Mouse (Mus musculus) heart, embryonic 14.5 days (tissue): Measurements from ENCODE around the gene Cyp11a1. TPM values are rescaled to one million over a fixed set of nuclear protein-coding genes. Genes with fewer than 3 reads are reported as not detected.

Source experiments
- ATAC-seq: fragments of 200-750 bp; cut with Nextera tagmentation; 2 replicates; pipeline ENCODE4 v1.8.0; 2017; ENCODE audit warnings: low read depth, moderate TSS enrichment; ENCODE audit not compliant: insufficient number of reproducible peaks, insufficient read depth, low FRiP score
- H3K27ac ChIP-seq, 2 experiments: fragments of 200-500 bp in 1 of 2; fragments of 300-500 bp in 1 of 2; sonication (generic) in 1 of 2; replicated peaks in 1 of 2; 2 replicates each; pipeline ENCODE4 v1.5.1; 2012 to 2014; ENCODE audit warnings: low read depth in 2 of 2, low read length in 2 of 2, control low read depth in 1 of 2, mild to moderate bottlenecking in 1 of 2, mixed read lengths in 1 of 2; ENCODE audit not compliant: control insufficient read depth in 1 of 2, insufficient read depth in 1 of 2
- H3K27me3 ChIP-seq: fragments of 300-500 bp; sonication (generic); 2 replicates; pipeline ENCODE4 v1.6.1; 2014; ENCODE audit warnings: mild to moderate bottlenecking, low read length, control low read depth; ENCODE audit not compliant: control insufficient read depth, insufficient read depth
- H3K36me3 ChIP-seq: fragments of 300-500 bp; sonication (generic); 2 replicates; pipeline ENCODE4 v1.6.1; 2014; ENCODE audit warnings: mild to moderate bottlenecking, control low read depth, low read length, mixed read lengths; ENCODE audit not compliant: control insufficient read depth, insufficient read depth
- H3K4me1 ChIP-seq, 2 experiments: fragments of 200-500 bp in 1 of 2; fragments of 300-500 bp in 1 of 2; sonication (generic) in 1 of 2; 2 replicates each; pipeline ENCODE4 v1.6.1; 2012 to 2014; ENCODE audit warnings: low read length in 2 of 2, control low read depth in 1 of 2, mixed read lengths in 1 of 2; ENCODE audit not compliant: control insufficient read depth in 2 of 2, insufficient read depth in 2 of 2
- H3K4me2 ChIP-seq: fragments of 300-500 bp; sonication (generic); 2 replicates; pipeline ENCODE4 v1.6.1; 2014; ENCODE audit warnings: mild to moderate bottlenecking, low read length
- H3K4me3 ChIP-seq, 2 experiments: fragments of 200-500 bp in 1 of 2; fragments of 300-500 bp in 1 of 2; sonication (generic) in 1 of 2; 2 replicates each; pipeline ENCODE4 v1.5.1; 2012 to 2014; ENCODE audit warnings: low read length in 2 of 2, mild to moderate bottlenecking in 2 of 2, control low read depth in 1 of 2, low read depth in 1 of 2, moderate library complexity in 1 of 2; ENCODE audit not compliant: control insufficient read depth in 1 of 2, insufficient read depth in 1 of 2
- H3K9ac ChIP-seq: fragments of 300-500 bp; sonication (generic); 2 replicates; pipeline ENCODE4 v1.6.1; 2014; ENCODE audit warnings: mild to moderate bottlenecking, low read length
- H3K9me3 ChIP-seq: fragments of 300-500 bp; sonication (generic); 2 replicates; pipeline ENCODE4 v1.6.1; 2016; ENCODE audit warnings: low read length, control low read depth; ENCODE audit not compliant: control insufficient read depth
- WGBS: fragments of 180-500 bp; shearing (Covaris S2); extraction: QIAGEN DNeasy Blood & Tissue Kit; methylation state at CpG from one replicate; pipeline ENCODE4 v1.1.7; 2014; 5-methylcytosine and 5-hydroxymethylcytosine counted together
- polyA plus RNA-seq: library from polyadenylated mRNA; unstranded; fragments of >200 nt; fragmentation: Nextera tagmentation; extraction: Ambion mirVana; gene quantifications from 2 replicates; pipeline ENCODE4 v1.2.1, GENCODE M21; 2014

Cyp11a1 gene
- polyA plus RNA-seq, 1 experiment from 2014 or later: 0.27 TPM

- Histone ChIP-seq H3K9ac (no peak overlapping the region), H3K27me3 (no peaks in the 10 kb centered on the region), H3K4me2 (no peak overlapping the region), H3K27ac (no peak overlapping the region), H3K4me1 (peaks cover 8 to 15% of the 10 kb centered on the region in 2 experiments), H3K4me3 (no peak overlapping the region), H3K36me3 (no peaks in the 10 kb centered on the region), H3K9me3 (no peaks in the 10 kb centered on the region)
- 62% methylated on average over 2 of the region's 2 CpGs for WGBS
- no peak for ATAC-seq
Observed at GRCm38 (mm10) chr9:58012486-58012885, 6.3 kb downstream of the Cyp11a1 start.

- 46% methylated on average over 2 of the region's 2 CpGs for WGBS
- Histone ChIP-seq H3K4me2 (no peak overlapping the region), H3K9me3 (no peaks in the 10 kb centered on the region), H3K27ac (no peak overlapping the region), H3K27me3 (no peaks in the 10 kb centered on the region), H3K4me1 (peaks cover 8 to 15% of the 10 kb centered on the region in 2 experiments), H3K4me3 (no peak overlapping the region), H3K9ac (no peak overlapping the region), H3K36me3 (no peaks in the 10 kb centered on the region)
- no peak for ATAC-seq
Observed at GRCm38 (mm10) chr9:58012935-58013334, 6.7 kb downstream of the Cyp11a1 start.

- 54% methylated on average over 8 of the region's 8 CpGs for WGBS
- H3K9ac ChIP-seq: no peak overlapping the region
- H3K4me3 ChIP-seq: no peak overlapping the region
- ATAC-seq: no peak
- no peaks in the 10 kb centered on the region for H3K36me3 ChIP-seq
- H3K9me3 ChIP-seq: no peaks in the 10 kb centered on the region
- no peaks in the 10 kb centered on the region for H3K27me3 ChIP-seq
- no peak overlapping the region for H3K27ac ChIP-seq
- H3K4me2 ChIP-seq: no peak overlapping the region
- peaks cover under 1 to 4% of the 10 kb centered on the region in 2 experiments; a peak in 3 of 4 replicates for H3K4me1 ChIP-seq
Observed at GRCm38 (mm10) chr9:58014393-58015160, 8.4 kb downstream of the Cyp11a1 start.

GRCm38 (mm10) chr9:58015856-58016255 is 9.6 kb downstream of the Cyp11a1 start:
- Histone ChIP-seq H3K4me1 (peaks cover 0 to 4% of the 10 kb centered on the region in 2 experiments; a peak in 1 of 4 replicates), H3K9me3 (no peaks in the 10 kb centered on the region), H3K4me3 (no peak overlapping the region), H3K36me3 (no peaks in the 10 kb centered on the region), H3K4me2 (no peak overlapping the region), H3K27me3 (no peaks in the 10 kb centered on the region), H3K27ac (no peak overlapping the region), H3K9ac (no peak overlapping the region)
- ATAC-seq: no peak
- WGBS: 74% methylated on average over 6 of the region's 6 CpGs

- Histone ChIP-seq H3K27ac (no peak overlapping the region), H3K4me1 (no peaks in the 10 kb centered on the region), H3K9ac (no peak overlapping the region), H3K4me2 (no peak overlapping the region), H3K36me3 (no peaks in the 10 kb centered on the region), H3K27me3 (peaks cover 4% of the 10 kb centered on the region; the same call in 1 of the 2 replicates), H3K4me3 (no peak overlapping the region), H3K9me3 (no peaks in the 10 kb centered on the region)
- no peak for ATAC-seq
- 34% methylated on average over 3 of the region's 3 CpGs for WGBS
Observed at GRCm38 (mm10) chr9:58016962-58017361, 10.8 kb downstream of the Cyp11a1 start.

GRCm38 (mm10) chr9:58018385-58018784 is 12.2 kb downstream of the Cyp11a1 start:
- WGBS: 81% methylated on average over 5 of the region's 5 CpGs
- no peaks in the 10 kb centered on the region for H3K4me1 ChIP-seq
- no peaks in the 10 kb centered on the region for H3K36me3 ChIP-seq
- peaks cover 7% of the 10 kb centered on the region; the same call in 1 of the 2 replicates for H3K27me3 ChIP-seq
- H3K4me3 ChIP-seq: no peak overlapping the region
- no peak overlapping the region for H3K9ac ChIP-seq
- no peak for ATAC-seq
- no peaks in the 10 kb centered on the region for H3K9me3 ChIP-seq
- H3K4me2 ChIP-seq: no peak overlapping the region
- H3K27ac ChIP-seq: no peak overlapping the region

GRCm38 (mm10) chr9:58025995-58026394 is 19.8 kb downstream of the Cyp11a1 start:
- WGBS: 57% methylated on average over 9 of the region's 9 CpGs
- Histone ChIP-seq H3K9ac (no peak overlapping the region), H3K4me3 (no peak overlapping the region), H3K36me3 (no peaks in the 10 kb centered on the region), H3K4me1 (no peaks in the 10 kb centered on the region), H3K27me3 (peaks cover 13% of the 10 kb centered on the region), H3K27ac (no peak overlapping the region), H3K9me3 (no peaks in the 10 kb centered on the region), H3K4me2 (no peak overlapping the region)
- no peak for ATAC-seq
